Comparison of ENCODE assay signal across 9 mouse cellular contexts in the genomic region with DNA sequence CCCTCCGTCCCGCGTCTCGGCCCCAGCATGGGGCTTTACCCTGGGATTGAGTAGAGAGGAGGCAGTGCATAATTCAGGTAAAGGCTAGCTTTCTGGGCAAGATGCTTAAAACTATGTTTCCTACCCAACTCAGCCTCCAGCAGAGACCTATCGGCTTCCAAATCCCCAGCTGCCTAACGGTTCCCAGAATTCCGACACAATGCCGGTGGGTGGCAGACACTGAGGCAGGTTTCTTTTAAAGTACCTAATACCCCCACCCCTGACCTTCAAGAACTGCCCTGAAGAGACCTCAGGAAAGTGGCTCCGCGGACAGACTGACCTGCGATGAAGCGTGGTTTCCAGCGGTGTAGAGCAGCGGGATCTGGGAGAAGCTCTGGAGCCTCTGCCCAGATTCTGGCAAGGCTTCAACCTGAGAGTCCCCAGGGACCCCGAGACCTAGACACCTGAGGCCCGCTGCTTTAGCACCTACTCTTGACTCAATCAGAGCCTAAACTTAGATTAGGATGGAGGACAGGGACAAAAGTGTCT. TPM values are rescaled to one million over a fixed set of nuclear protein-coding genes. Genes with fewer than 3 reads are reported as not detected.
DNase-seq lines count a peak whose midpoint lies in the region; ATAC-seq and TF ChIP-seq lines count a peak whose summit lies in the region.
"Had no signal": no experiment of that assay in that cellular context is flagged by ENCODE, and none has a peak within 500 bp of the region (broad histone marks: within the 10 kb centered on the region; RNA-seq: fewer than 3 reads in every experiment).

No protein-coding gene starts in this region.

- H3K27ac ChIP-seq in kidney, embryonic 16.5 days (ENCODE audit: low read length) = peak overlapping the region; percentile 67
- H3K27ac ChIP-seq in embryonic facial prominence, embryonic 13.5 days = no peak overlapping the region
- no peak overlapping the region for H3K27ac ChIP-seq in intestine, postnatal 0 days (ENCODE audit: low read depth, low read length)
- no peak overlapping the region for H3K27ac ChIP-seq in neural tube, embryonic 14.5 days (ENCODE audit: low read depth, low read length)

- peak overlapping the region; percentile 89 for H3K4me2 ChIP-seq in kidney, embryonic 16.5 days (replicated peaks; ENCODE audit: low read depth, low read length)
- peak overlapping the region; percentile 80 for H3K4me2 ChIP-seq in embryonic facial prominence, embryonic 13.5 days
- H3K4me2 ChIP-seq in intestine, postnatal 0 days (replicated peaks; ENCODE audit: low read depth) = peak overlapping the region; percentile 83
- H3K4me2 ChIP-seq in neural tube, embryonic 14.5 days (ENCODE audit: low read depth, low read length) = peak overlapping the region; percentile 99

- H3K4me1 ChIP-seq in kidney, embryonic 16.5 days (ENCODE audit: insufficient read depth, low read length) = peaks cover 31% of the 10 kb centered on the region
- H3K4me1 ChIP-seq in embryonic facial prominence, embryonic 13.5 days = peaks cover 38% of the 10 kb centered on the region
- no peaks in the 10 kb centered on the region; the same call in 1 of the 2 replicates for H3K4me1 ChIP-seq in intestine, postnatal 0 days (replicated peaks; ENCODE audit: control insufficient read depth, insufficient read depth, low read length)
- H3K4me1 ChIP-seq in neural tube, embryonic 14.5 days (ENCODE audit: control insufficient read depth, insufficient read depth, low read length) = peaks cover 15% of the 10 kb centered on the region

- H3K9ac ChIP-seq in kidney, embryonic 16.5 days (replicated peaks; ENCODE audit: low read length) = peak overlapping the region; percentile 69
- H3K9ac ChIP-seq in embryonic facial prominence, embryonic 13.5 days = peak overlapping the region; percentile 65
- no peak overlapping the region for H3K9ac ChIP-seq in intestine, postnatal 0 days (ENCODE audit: low read depth, low read length)
- no peak overlapping the region for H3K9ac ChIP-seq in neural tube, embryonic 14.5 days (replicated peaks; ENCODE audit: low read depth, low read length)

- under 1% methylated on average over 16 of the region's 16 CpGs for WGBS in kidney, embryonic 16.5 days
- WGBS in embryonic facial prominence, embryonic 13.5 days = 2% methylated on average over 16 of the region's 16 CpGs
- WGBS in intestine, postnatal 0 days = 3% methylated on average over 16 of the region's 16 CpGs
- 2% methylated on average over 16 of the region's 16 CpGs for WGBS in neural tube, embryonic 14.5 days

- no peak for DNase-seq in kidney, postnatal 14 days
- no peak for DNase-seq in layer of hippocampus, postnatal 10 days (ENCODE audit: low spot score in 2 of 2)
- no peak for DNase-seq in T-cell, adult 2 months (ENCODE audit: low spot score)
- DNase-seq in gastrocnemius, postnatal 25 days = no peak

- ATAC-seq in kidney, embryonic 16.5 days (ENCODE audit: low FRiP score, low TSS enrichment) = no peak
- ATAC-seq in embryonic facial prominence, embryonic 13.5 days (ENCODE audit: insufficient number of reproducible peaks, insufficient read depth, low FRiP score, low TSS enrichment, low read depth) = no peak
- no peak for ATAC-seq in intestine, postnatal 0 days
- no peak for ATAC-seq in neural tube, embryonic 14.5 days (ENCODE audit: low read depth)

- no peaks in the 10 kb centered on the region for H3K9me3 ChIP-seq in kidney, embryonic 16.5 days (ENCODE audit: low read length)
- no peaks in the 10 kb centered on the region for H3K9me3 ChIP-seq in embryonic facial prominence, embryonic 13.5 days
- no peaks in the 10 kb centered on the region for H3K9me3 ChIP-seq in intestine, postnatal 0 days (ENCODE audit: control insufficient read depth)
- no peaks in the 10 kb centered on the region for H3K9me3 ChIP-seq in neural tube, embryonic 14.5 days (ENCODE audit: control insufficient read depth, low read length)

- no peak for TF ChIP-seq CTCF in intestine, postnatal 0 days (IDR thresholded peaks at IDR 0.05; ENCODE audit: low read depth)

- H3K4me3 ChIP-seq in kidney, embryonic 16.5 days (ENCODE audit: low read length) = peak overlapping the region; percentile 56
- H3K4me3 ChIP-seq in embryonic facial prominence, embryonic 13.5 days = peak overlapping the region; percentile 46
- peak overlapping the region; percentile 43 for H3K4me3 ChIP-seq in intestine, postnatal 0 days (ENCODE audit: low read depth, low read length)
- H3K4me3 ChIP-seq in neural tube, embryonic 14.5 days (ENCODE audit: low read depth, low read length) = peak overlapping the region; percentile 34

- peaks cover 27% of the 10 kb centered on the region for H3K27me3 ChIP-seq in kidney, embryonic 16.5 days (ENCODE audit: insufficient read depth, low read length)
- peaks cover 85% of the 10 kb centered on the region for H3K27me3 ChIP-seq in embryonic facial prominence, embryonic 13.5 days
- H3K27me3 ChIP-seq in intestine, postnatal 0 days (replicated peaks; ENCODE audit: control insufficient read depth, insufficient read depth, low read length) = peaks cover 71% of the 10 kb centered on the region
- peaks cover 39% of the 10 kb centered on the region for H3K27me3 ChIP-seq in neural tube, embryonic 14.5 days (ENCODE audit: control insufficient read depth, insufficient read depth, low read length)

- no peaks in the 10 kb centered on the region for H3K36me3 ChIP-seq in kidney, embryonic 16.5 days (ENCODE audit: insufficient read depth, low read length)
- no peaks in the 10 kb centered on the region for H3K36me3 ChIP-seq in embryonic facial prominence, embryonic 13.5 days
- no peaks in the 10 kb centered on the region for H3K36me3 ChIP-seq in intestine, postnatal 0 days (ENCODE audit: control insufficient read depth, insufficient read depth)
- H3K36me3 ChIP-seq in neural tube, embryonic 14.5 days (ENCODE audit: control insufficient read depth, insufficient read depth, low read length) = no peaks in the 10 kb centered on the region

RNA-seq across cellular contexts. Expression of gene Cyp1b1, which starts 0.4 kb away (rescaled TPM):
- 18.5 and 18.6 TPM in 2 replicates for polyA plus RNA-seq in kidney, embryonic 16.5 days (2015; fragmentation: Nextera tagmentation; extraction: Ambion mirVana)
- polyA plus RNA-seq in embryonic facial prominence, embryonic 13.5 days (2015; fragmentation: Nextera tagmentation; extraction: Ambion mirVana) = 2.0 and 3.3 TPM in 2 replicates
- 3.7 and 4.4 TPM in 2 replicates for polyA plus RNA-seq in intestine, postnatal 0 days (2015; fragmentation: Nextera tagmentation; extraction: Ambion mirVana)
- 0.95 and 6.4 TPM in 2 replicates for polyA plus RNA-seq in neural tube, embryonic 14.5 days (2014; fragmentation: Nextera tagmentation; extraction: Ambion mirVana)
- total RNA-seq in layer of hippocampus, postnatal 10 days (2021) = 1 to 10 TPM; 6.0 to 6.1 TPM
- total RNA-seq in gastrocnemius, postnatal 25 days (2021) = under 1 TPM; 0.27 to 0.54 TPM
- total RNA-seq: hematopoietic stem cell, adult 5-6 weeks had no signal

Comparison
In these comparisons a context has a peak if more than half of its experiments do, and no peak if none do; other contexts are left out.
1. H3K9ac ChIP-seq: peak in kidney, embryonic 16.5 days (single experiment) and embryonic facial prominence, embryonic 13.5 days (single experiment); none in intestine, postnatal 0 days (single experiment) and neural tube, embryonic 14.5 days (single experiment).
2. Peak in every context shown above with its lines, with median percentiles within 50 percentile points of each other: H3K4me2 ChIP-seq and H3K4me3 ChIP-seq.